ENCODE assay signal across 14 mouse cellular contexts in the genomic region with DNA sequence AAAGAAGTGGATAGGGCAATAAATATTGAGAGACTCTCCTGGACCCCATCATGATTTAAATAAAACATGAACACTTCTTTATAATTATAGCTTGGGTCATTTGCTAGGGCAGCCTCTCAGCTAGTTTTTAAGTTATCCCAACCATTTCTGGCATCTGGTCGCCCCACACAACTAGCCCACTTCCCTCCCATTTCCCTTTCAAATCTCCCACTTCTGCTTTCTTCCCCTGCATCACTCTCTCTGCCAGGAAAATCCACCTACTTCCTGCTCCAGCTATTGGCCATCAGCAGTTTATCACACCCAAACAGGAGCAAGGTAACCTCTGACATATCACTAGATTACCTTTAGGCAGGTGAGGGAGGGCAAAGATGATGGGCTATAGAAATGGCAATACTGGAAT.
"Had no signal": no experiment of that assay in that cellular context is flagged by ENCODE, and none has a peak within 500 bp of the region (broad histone marks: within the 10 kb centered on the region; RNA-seq: fewer than 3 reads in every experiment).

No protein-coding gene starts in this region.

- DNase-seq: lung, adult 2 months; lung, postnatal 14 days; lung, postnatal 36 days; midbrain, embryonic 14.5 days; retina, postnatal 1 day; right cerebral cortex, adult 18-20 months; right cerebral cortex, postnatal 25 days; right cerebral cortex, postnatal 4 days; spleen, adult 18-20 months; thymus, adult 18-20 months; thymus, postnatal 14 days; thymus, postnatal 36 days had no signal

- ATAC-seq: lung, postnatal 0 days; midbrain, embryonic 16.5 days had no signal
